Mouse (Mus musculus): ENCODE measurements around the gene Dido1. TPM values are rescaled to one million over a fixed set of nuclear protein-coding genes. Genes with fewer than 3 reads are reported as not detected.

Gene Dido1
- polyA plus RNA-seq, 1 experiment from 2014 or later = 27.1 TPM

- 94% methylated on average over 2 of the region's 2 CpGs for WGBS
- H3K4me3 ChIP-seq (replicated peaks; ENCODE audit: low read length) = no peak overlapping the region
Measured at GRCm38 (mm10) chr2:180743321-180743720, 33.5 kb upstream of the Dido1 start.

GRCm38 (mm10) chr2:180742820-180743219 is 33.0 kb upstream of the Dido1 start:
- no peak overlapping the region for H3K9ac ChIP-seq
- H3K4me1 ChIP-seq (replicated peaks; ENCODE audit: control insufficient read depth, insufficient read depth, low read length) = 0 out of 2 replicates have a peak, but pooled peaks cover 8% of the 10 kb centered on the region
- ATAC-seq (ENCODE audit: low FRiP score) = no peak
- no peaks in the 10 kb centered on the region for H3K27me3 ChIP-seq (ENCODE audit: control insufficient read depth, insufficient read depth, low read length)
- no peak for DNase-seq (ENCODE audit: low spot score)
- no peak overlapping the region for H3K27ac ChIP-seq
- H3K9me3 ChIP-seq (ENCODE audit: control insufficient read depth, low read length) = no peaks in the 10 kb centered on the region
- no peak overlapping the region for H3K4me3 ChIP-seq (replicated peaks; ENCODE audit: low read length)
- H3K36me3 ChIP-seq (replicated peaks; ENCODE audit: control insufficient read depth, insufficient read depth) = no peaks in the 10 kb centered on the region
- no peak overlapping the region for H3K4me2 ChIP-seq (replicated peaks)
- 91% methylated on average over 6 of the region's 6 CpGs for WGBS

More at GRCm38 (mm10) chr2:180743321-180743720, 33.5 kb upstream of the Dido1 start:
- no peaks in the 10 kb centered on the region for H3K27me3 ChIP-seq (ENCODE audit: control insufficient read depth, insufficient read depth, low read length)
- no peak overlapping the region for H3K27ac ChIP-seq
- no peaks in the 10 kb centered on the region for H3K9me3 ChIP-seq (ENCODE audit: control insufficient read depth, low read length)
- 0 out of 2 replicates have a peak, but pooled peaks cover 8% of the 10 kb centered on the region for H3K4me1 ChIP-seq (replicated peaks; ENCODE audit: control insufficient read depth, insufficient read depth, low read length)
- no peak overlapping the region for H3K4me2 ChIP-seq (replicated peaks)
- DNase-seq (ENCODE audit: low spot score) (no peak), ATAC-seq (ENCODE audit: low FRiP score) (no peak)
- no peaks in the 10 kb centered on the region for H3K36me3 ChIP-seq (replicated peaks; ENCODE audit: control insufficient read depth, insufficient read depth)
- H3K9ac ChIP-seq = no peak overlapping the region

- no peaks in the 10 kb centered on the region for H3K9me3 ChIP-seq (ENCODE audit: control insufficient read depth, low read length)
- no peaks in the 10 kb centered on the region for H3K36me3 ChIP-seq (replicated peaks; ENCODE audit: control insufficient read depth, insufficient read depth)
- H3K27me3 ChIP-seq (ENCODE audit: control insufficient read depth, insufficient read depth, low read length) = no peaks in the 10 kb centered on the region
- 0 out of 2 replicates have a peak, but pooled peaks cover under 1% of the 10 kb centered on the region for H3K4me1 ChIP-seq (replicated peaks; ENCODE audit: control insufficient read depth, insufficient read depth, low read length)
- H3K9ac ChIP-seq = no peak overlapping the region
- no peak overlapping the region for H3K27ac ChIP-seq
- no peak overlapping the region for H3K4me3 ChIP-seq (replicated peaks; ENCODE audit: low read length)
- WGBS = 80% methylated on average over 7 of the region's 7 CpGs
- H3K4me2 ChIP-seq (replicated peaks) = no peak overlapping the region
- no peak for ATAC-seq (ENCODE audit: low FRiP score)
- DNase-seq (ENCODE audit: low spot score) = no peak
Measured at GRCm38 (mm10) chr2:180741421-180741820, 31.6 kb upstream of the Dido1 start.

GRCm38 (mm10) chr2:180740349-180740748 is 30.6 kb upstream of the Dido1 start:
- Histone ChIP-seq H3K9me3 (ENCODE audit: control insufficient read depth, low read length) (no peaks in the 10 kb centered on the region), H3K4me1 (replicated peaks; ENCODE audit: control insufficient read depth, insufficient read depth, low read length) (no peaks in the 10 kb centered on the region), H3K27me3 (ENCODE audit: control insufficient read depth, insufficient read depth, low read length) (no peaks in the 10 kb centered on the region), H3K4me2 (replicated peaks) (no peak overlapping the region), H3K36me3 (replicated peaks; ENCODE audit: control insufficient read depth, insufficient read depth) (no peaks in the 10 kb centered on the region), H3K9ac (no peak overlapping the region), H3K27ac (no peak overlapping the region), H3K4me3 (replicated peaks; ENCODE audit: low read length) (no peak overlapping the region)
- DNase-seq (ENCODE audit: low spot score) (no peak), ATAC-seq (ENCODE audit: low FRiP score) (no peak)
- 40% methylated on average over 3 of the region's 3 CpGs for WGBS

GRCm38 (mm10) chr2:180737984-180738383 is 28.2 kb upstream of the Dido1 start:
- Histone ChIP-seq H3K4me3 (replicated peaks; ENCODE audit: low read length) (no peak overlapping the region), H3K4me1 (replicated peaks; ENCODE audit: control insufficient read depth, insufficient read depth, low read length) (no peaks in the 10 kb centered on the region), H3K27me3 (ENCODE audit: control insufficient read depth, insufficient read depth, low read length) (no peaks in the 10 kb centered on the region), H3K4me2 (replicated peaks) (no peak overlapping the region), H3K9me3 (ENCODE audit: control insufficient read depth, low read length) (no peaks in the 10 kb centered on the region), H3K27ac (no peak overlapping the region), H3K36me3 (replicated peaks; ENCODE audit: control insufficient read depth, insufficient read depth) (no peaks in the 10 kb centered on the region), H3K9ac (no peak overlapping the region)
- WGBS = 82% methylated on average over 2 of the region's 2 CpGs
- ATAC-seq (ENCODE audit: low FRiP score) = no peak
- no peak for DNase-seq (ENCODE audit: low spot score)

- Histone ChIP-seq H3K4me1 (replicated peaks; ENCODE audit: control insufficient read depth, insufficient read depth, low read length) (no peaks in the 10 kb centered on the region), H3K9me3 (ENCODE audit: control insufficient read depth, low read length) (no peaks in the 10 kb centered on the region), H3K27me3 (ENCODE audit: control insufficient read depth, insufficient read depth, low read length) (no peaks in the 10 kb centered on the region), H3K27ac (no peak overlapping the region), H3K9ac (no peak overlapping the region), H3K36me3 (replicated peaks; ENCODE audit: control insufficient read depth, insufficient read depth) (no peaks in the 10 kb centered on the region), H3K4me2 (replicated peaks) (no peak overlapping the region), H3K4me3 (replicated peaks; ENCODE audit: low read length) (no peak overlapping the region)
- DNase-seq (ENCODE audit: low spot score) (no peak), ATAC-seq (ENCODE audit: low FRiP score) (no peak)
- 81% methylated on average over 7 of the region's 7 CpGs for WGBS
Measured at GRCm38 (mm10) chr2:180735232-180735631, 25.4 kb upstream of the Dido1 start.

GRCm38 (mm10) chr2:180731984-180732383 is 22.2 kb upstream of the Dido1 start:
- Histone ChIP-seq H3K4me2 (replicated peaks) (no peak overlapping the region), H3K36me3 (replicated peaks; ENCODE audit: control insufficient read depth, insufficient read depth) (no peaks in the 10 kb centered on the region), H3K9ac (no peak overlapping the region), H3K27ac (no peak overlapping the region), H3K4me3 (replicated peaks; ENCODE audit: low read length) (no peak overlapping the region), H3K27me3 (ENCODE audit: control insufficient read depth, insufficient read depth, low read length) (no peaks in the 10 kb centered on the region), H3K9me3 (ENCODE audit: control insufficient read depth, low read length) (no peaks in the 10 kb centered on the region), H3K4me1 (replicated peaks; ENCODE audit: control insufficient read depth, insufficient read depth, low read length) (no peaks in the 10 kb centered on the region)
- ATAC-seq (ENCODE audit: low FRiP score) = no peak
- WGBS = 80% methylated on average over 6 of the region's 6 CpGs
- no peak for DNase-seq (ENCODE audit: low spot score)

GRCm38 (mm10) chr2:180731036-180731435 is 21.2 kb upstream of the Dido1 start:
- Histone ChIP-seq H3K4me2 (replicated peaks) (no peak overlapping the region), H3K4me1 (replicated peaks; ENCODE audit: control insufficient read depth, insufficient read depth, low read length) (no peaks in the 10 kb centered on the region), H3K27ac (no peak overlapping the region), H3K36me3 (replicated peaks; ENCODE audit: control insufficient read depth, insufficient read depth) (no peaks in the 10 kb centered on the region), H3K4me3 (replicated peaks; ENCODE audit: low read length) (no peak overlapping the region), H3K9ac (no peak overlapping the region), H3K9me3 (ENCODE audit: control insufficient read depth, low read length) (no peaks in the 10 kb centered on the region), H3K27me3 (ENCODE audit: control insufficient read depth, insufficient read depth, low read length) (no peaks in the 10 kb centered on the region)
- ATAC-seq (ENCODE audit: low FRiP score) (no peak), DNase-seq (ENCODE audit: low spot score) (no peak)
- 71% methylated on average over 3 of the region's 3 CpGs for WGBS

- Histone ChIP-seq H3K9ac (no peak overlapping the region), H3K27me3 (ENCODE audit: control insufficient read depth, insufficient read depth, low read length) (no peaks in the 10 kb centered on the region), H3K4me2 (replicated peaks) (no peak overlapping the region), H3K4me1 (replicated peaks; ENCODE audit: control insufficient read depth, insufficient read depth, low read length) (no peaks in the 10 kb centered on the region), H3K27ac (no peak overlapping the region), H3K4me3 (replicated peaks; ENCODE audit: low read length) (no peak overlapping the region), H3K9me3 (ENCODE audit: control insufficient read depth, low read length) (no peaks in the 10 kb centered on the region), H3K36me3 (replicated peaks; ENCODE audit: control insufficient read depth, insufficient read depth) (peaks cover 16% of the 10 kb centered on the region)
- 60% methylated on average over 4 of the region's 4 CpGs for WGBS
- ATAC-seq (ENCODE audit: low FRiP score) = no peak
- no peak for DNase-seq (ENCODE audit: low spot score)
Measured at GRCm38 (mm10) chr2:180727613-180728021, 17.8 kb upstream of the Dido1 start.

All from hindbrain, embryonic 14.5 days (tissue).